Mouse (Mus musculus): ENCODE data around the gene Mrvi1. TPM values are rescaled to one million over a fixed set of nuclear protein-coding genes. Genes with fewer than 3 reads are reported as not detected.

Gene Mrvi1
- polyA plus RNA-seq, 1 experiment from 2014 or later = 23.1 TPM

- H3K4me2 ChIP-seq (ENCODE audit: low read depth, low read length) = peak within 1 kb of the TSS; percentile 60
- H3K27ac ChIP-seq (ENCODE audit: low read length) = peak within 1 kb of the TSS; percentile 97
- WGBS = 1% methylated on average over 42 of the region's 42 CpGs
- H3K27me3 ChIP-seq (ENCODE audit: control insufficient read depth, insufficient read depth, low read length) = no peaks in the 10 kb centered on the region
- peak; percentile 91 for ATAC-seq (ENCODE audit: insufficient read depth, low FRiP score)
- H3K9ac ChIP-seq (ENCODE audit: low read length) = peak within 1 kb of the TSS; percentile 84
- no peaks in the 10 kb centered on the region for H3K9me3 ChIP-seq (replicated peaks; ENCODE audit: control insufficient read depth, low read length)
- peak within 1 kb of the TSS; percentile 77 for H3K4me3 ChIP-seq (replicated peaks; ENCODE audit: low read length)
- H3K36me3 ChIP-seq (ENCODE audit: control insufficient read depth, insufficient read depth, low read length) = no peaks in the 10 kb centered on the region
- H3K4me1 ChIP-seq (ENCODE audit: control insufficient read depth, insufficient read depth, low read length) = 0 out of 2 replicates have a peak, but pooled peaks cover 3% of the 10 kb centered on the region
Measured at GRCm38 (mm10) chr7:110843916-110844874, 138.1 kb downstream of the Mrvi1 start, which contains the start of gene Rnf141. TSS of gene Rnf141 (minus strand) at chr7:110844457.

- 46% methylated on average over 4 of the region's 4 CpGs for WGBS
- no peak overlapping the region for H3K9ac ChIP-seq (ENCODE audit: low read length)
- no peaks in the 10 kb centered on the region for H3K27me3 ChIP-seq (ENCODE audit: control insufficient read depth, insufficient read depth, low read length)
- H3K4me2 ChIP-seq (ENCODE audit: low read depth, low read length) = peak overlapping the region; percentile 27; the same call in 1 of the 2 replicates
- no peaks in the 10 kb centered on the region for H3K9me3 ChIP-seq (replicated peaks; ENCODE audit: control insufficient read depth, low read length)
- 0 out of 2 replicates have a peak, but pooled peaks cover 3% of the 10 kb centered on the region for H3K4me1 ChIP-seq (ENCODE audit: control insufficient read depth, insufficient read depth, low read length)
- H3K36me3 ChIP-seq (ENCODE audit: control insufficient read depth, insufficient read depth, low read length) = no peaks in the 10 kb centered on the region
- peak; percentile 49; the same call in 1 of the 2 replicates for ATAC-seq (ENCODE audit: insufficient read depth, low FRiP score)
- peak overlapping the region; percentile 14; the same call in 1 of the 2 replicates for H3K27ac ChIP-seq (ENCODE audit: low read length)
- H3K4me3 ChIP-seq (replicated peaks; ENCODE audit: low read length) = no peak overlapping the region
Measured at GRCm38 (mm10) chr7:110840332-110840731, 141.9 kb downstream of the Mrvi1 start.

GRCm38 (mm10) chr7:110834522-110834921 lies 147.7 kb downstream of the Mrvi1 start:
- Histone ChIP-seq H3K9me3 (replicated peaks; ENCODE audit: control insufficient read depth, low read length) (no peaks in the 10 kb centered on the region), H3K27me3 (ENCODE audit: control insufficient read depth, insufficient read depth, low read length) (no peaks in the 10 kb centered on the region), H3K4me1 (ENCODE audit: control insufficient read depth, insufficient read depth, low read length) (0 out of 2 replicates have a peak, but pooled peaks cover 4% of the 10 kb centered on the region), H3K36me3 (ENCODE audit: control insufficient read depth, insufficient read depth, low read length) (no peaks in the 10 kb centered on the region), H3K27ac (ENCODE audit: low read length) (no peak overlapping the region), H3K9ac (ENCODE audit: low read length) (no peak overlapping the region), H3K4me2 (ENCODE audit: low read depth, low read length) (no peak overlapping the region), H3K4me3 (replicated peaks; ENCODE audit: low read length) (no peak overlapping the region)
- ATAC-seq (ENCODE audit: insufficient read depth, low FRiP score) = no peak
- 47% methylated on average over 3 of the region's 3 CpGs for WGBS

GRCm38 (mm10) chr7:110834018-110834417 lies 148.2 kb downstream of the Mrvi1 start:
- Histone ChIP-seq H3K4me2 (ENCODE audit: low read depth, low read length) (no peak overlapping the region), H3K9ac (ENCODE audit: low read length) (no peak overlapping the region), H3K27me3 (ENCODE audit: control insufficient read depth, insufficient read depth, low read length) (no peaks in the 10 kb centered on the region), H3K4me1 (ENCODE audit: control insufficient read depth, insufficient read depth, low read length) (0 out of 2 replicates have a peak, but pooled peaks cover 4% of the 10 kb centered on the region), H3K36me3 (ENCODE audit: control insufficient read depth, insufficient read depth, low read length) (no peaks in the 10 kb centered on the region), H3K27ac (ENCODE audit: low read length) (no peak overlapping the region), H3K9me3 (replicated peaks; ENCODE audit: control insufficient read depth, low read length) (no peaks in the 10 kb centered on the region), H3K4me3 (replicated peaks; ENCODE audit: low read length) (no peak overlapping the region)
- 82% methylated on average over 1 of the region's 1 CpGs for WGBS
- ATAC-seq (ENCODE audit: insufficient read depth, low FRiP score) = no peak

- H3K27ac ChIP-seq (ENCODE audit: low read length) = no peak overlapping the region
- H3K4me3 ChIP-seq (replicated peaks; ENCODE audit: low read length) = no peak overlapping the region
- 83% methylated on average over 1 of the region's 1 CpGs for WGBS
- no peak overlapping the region for H3K4me2 ChIP-seq (ENCODE audit: low read depth, low read length)
- no peaks in the 10 kb centered on the region for H3K36me3 ChIP-seq (ENCODE audit: control insufficient read depth, insufficient read depth, low read length)
- 0 out of 2 replicates have a peak, but pooled peaks cover 4% of the 10 kb centered on the region for H3K4me1 ChIP-seq (ENCODE audit: control insufficient read depth, insufficient read depth, low read length)
- H3K9me3 ChIP-seq (replicated peaks; ENCODE audit: control insufficient read depth, low read length) = no peaks in the 10 kb centered on the region
- no peak for ATAC-seq (ENCODE audit: insufficient read depth, low FRiP score)
- no peak overlapping the region for H3K9ac ChIP-seq (ENCODE audit: low read length)
- H3K27me3 ChIP-seq (ENCODE audit: control insufficient read depth, insufficient read depth, low read length) = no peaks in the 10 kb centered on the region
Measured at GRCm38 (mm10) chr7:110833024-110833423, 149.2 kb downstream of the Mrvi1 start.

- Histone ChIP-seq H3K4me1 (ENCODE audit: control insufficient read depth, insufficient read depth, low read length) (peaks cover 6% of the 10 kb centered on the region), H3K4me2 (ENCODE audit: low read depth, low read length) (no peak overlapping the region), H3K9ac (ENCODE audit: low read length) (no peak overlapping the region), H3K4me3 (replicated peaks; ENCODE audit: low read length) (no peak overlapping the region), H3K27me3 (ENCODE audit: control insufficient read depth, insufficient read depth, low read length) (no peaks in the 10 kb centered on the region), H3K27ac (ENCODE audit: low read length) (no peak overlapping the region), H3K36me3 (ENCODE audit: control insufficient read depth, insufficient read depth, low read length) (peaks cover 6% of the 10 kb centered on the region; the same call in 1 of the 2 replicates), H3K9me3 (replicated peaks; ENCODE audit: control insufficient read depth, low read length) (no peaks in the 10 kb centered on the region)
- 85% methylated on average over 8 of the region's 8 CpGs for WGBS
- ATAC-seq (ENCODE audit: insufficient read depth, low FRiP score) = no peak
Measured at GRCm38 (mm10) chr7:110823995-110824953, 158.0 kb downstream of the Mrvi1 start.

GRCm38 (mm10) chr7:110823593-110823992 lies 158.7 kb downstream of the Mrvi1 start:
- Histone ChIP-seq H3K36me3 (ENCODE audit: control insufficient read depth, insufficient read depth, low read length) (peaks cover 6% of the 10 kb centered on the region; the same call in 1 of the 2 replicates), H3K4me2 (ENCODE audit: low read depth, low read length) (no peak overlapping the region), H3K4me1 (ENCODE audit: control insufficient read depth, insufficient read depth, low read length) (peaks cover 6% of the 10 kb centered on the region), H3K9ac (ENCODE audit: low read length) (no peak overlapping the region), H3K27ac (ENCODE audit: low read length) (no peak overlapping the region), H3K27me3 (ENCODE audit: control insufficient read depth, insufficient read depth, low read length) (no peaks in the 10 kb centered on the region), H3K9me3 (replicated peaks; ENCODE audit: control insufficient read depth, low read length) (no peaks in the 10 kb centered on the region), H3K4me3 (replicated peaks; ENCODE audit: low read length) (no peak overlapping the region)
- no peak for ATAC-seq (ENCODE audit: insufficient read depth, low FRiP score)
- 67% methylated on average over 4 of the region's 4 CpGs for WGBS

GRCm38 (mm10) chr7:110823076-110823475 lies 159.2 kb downstream of the Mrvi1 start:
- no peak overlapping the region for H3K27ac ChIP-seq (ENCODE audit: low read length)
- peaks cover 6% of the 10 kb centered on the region; the same call in 1 of the 2 replicates for H3K36me3 ChIP-seq (ENCODE audit: control insufficient read depth, insufficient read depth, low read length)
- peaks cover 6% of the 10 kb centered on the region for H3K4me1 ChIP-seq (ENCODE audit: control insufficient read depth, insufficient read depth, low read length)
- no peaks in the 10 kb centered on the region for H3K9me3 ChIP-seq (replicated peaks; ENCODE audit: control insufficient read depth, low read length)
- H3K9ac ChIP-seq (ENCODE audit: low read length) = no peak overlapping the region
- no peak overlapping the region for H3K4me3 ChIP-seq (replicated peaks; ENCODE audit: low read length)
- no peak overlapping the region for H3K4me2 ChIP-seq (ENCODE audit: low read depth, low read length)
- no peak for ATAC-seq (ENCODE audit: insufficient read depth, low FRiP score)
- H3K27me3 ChIP-seq (ENCODE audit: control insufficient read depth, insufficient read depth, low read length) = no peaks in the 10 kb centered on the region
- 73% methylated on average over 8 of the region's 8 CpGs for WGBS
